Mouse (Mus musculus) midbrain, embryonic 13.5 days (tissue): Measurements from ENCODE around the gene Tet1. TPM values are rescaled to one million over a fixed set of nuclear protein-coding genes. Genes with fewer than 3 reads are reported as not detected.

Experiments used
- ATAC-seq: fragments of 200-750 bp; cut with Nextera tagmentation; 2 replicates; pipeline ENCODE4 v1.8.0; 2017; ENCODE audit warnings: mild to moderate bottlenecking, moderate TSS enrichment, moderate library complexity
- H3K27ac ChIP-seq: fragments of 300-500 bp; sonication (generic); 2 replicates; pipeline ENCODE4 v1.5.1; 2015; ENCODE audit warnings: inconsistent platforms, mild to moderate bottlenecking, moderate library complexity
- H3K27me3 ChIP-seq: fragments of 300-500 bp; sonication (generic); 2 replicates; pipeline ENCODE4 v1.6.1; 2015; ENCODE audit warnings: mild to moderate bottlenecking, inconsistent platforms
- H3K36me3 ChIP-seq: fragments of 300-500 bp; sonication (generic); 2 replicates; pipeline ENCODE4 v1.6.1; 2015; ENCODE audit warnings: mild to moderate bottlenecking, inconsistent platforms
- H3K4me1 ChIP-seq: fragments of 300-500 bp; sonication (generic); replicated peaks from 2 replicates; pipeline ENCODE4 v1.6.1; 2015; ENCODE audit warnings: inconsistent platforms
- H3K4me2 ChIP-seq: fragments of 300-500 bp; sonication (generic); replicated peaks from 2 replicates; pipeline ENCODE4 v1.6.1; 2015; ENCODE audit warnings: moderate library complexity, mild to moderate bottlenecking, inconsistent platforms
- H3K4me3 ChIP-seq: fragments of 300-500 bp; sonication (generic); replicated peaks from 2 replicates; pipeline ENCODE4 v1.5.1; 2015; ENCODE audit warnings: mild to moderate bottlenecking, inconsistent platforms
- H3K9ac ChIP-seq: fragments of 300-500 bp; sonication (generic); replicated peaks from 2 replicates; pipeline ENCODE4 v1.6.1; 2015; ENCODE audit warnings: mild to moderate bottlenecking, inconsistent platforms
- H3K9me3 ChIP-seq: fragments of 300-500 bp; sonication (generic); 2 replicates; pipeline ENCODE4 v1.6.1; 2016; ENCODE audit warnings: mild to moderate bottlenecking, inconsistent platforms
- WGBS: fragments of 180-500 bp; shearing (Covaris S2); methylation state at CpG from one replicate; pipeline ENCODE4 v1.1.7; 2015; 5-methylcytosine and 5-hydroxymethylcytosine counted together
- polyA plus RNA-seq: library from polyadenylated mRNA; unstranded; fragments of >200 nt; fragmentation: Nextera tagmentation; extraction: Ambion mirVana; gene quantifications from 2 replicates; pipeline ENCODE4 v1.2.1, GENCODE M21; 2015

Tet1 gene
- polyA plus RNA-seq, 1 experiment from 2014 or later: 37.2 TPM

DNA sequence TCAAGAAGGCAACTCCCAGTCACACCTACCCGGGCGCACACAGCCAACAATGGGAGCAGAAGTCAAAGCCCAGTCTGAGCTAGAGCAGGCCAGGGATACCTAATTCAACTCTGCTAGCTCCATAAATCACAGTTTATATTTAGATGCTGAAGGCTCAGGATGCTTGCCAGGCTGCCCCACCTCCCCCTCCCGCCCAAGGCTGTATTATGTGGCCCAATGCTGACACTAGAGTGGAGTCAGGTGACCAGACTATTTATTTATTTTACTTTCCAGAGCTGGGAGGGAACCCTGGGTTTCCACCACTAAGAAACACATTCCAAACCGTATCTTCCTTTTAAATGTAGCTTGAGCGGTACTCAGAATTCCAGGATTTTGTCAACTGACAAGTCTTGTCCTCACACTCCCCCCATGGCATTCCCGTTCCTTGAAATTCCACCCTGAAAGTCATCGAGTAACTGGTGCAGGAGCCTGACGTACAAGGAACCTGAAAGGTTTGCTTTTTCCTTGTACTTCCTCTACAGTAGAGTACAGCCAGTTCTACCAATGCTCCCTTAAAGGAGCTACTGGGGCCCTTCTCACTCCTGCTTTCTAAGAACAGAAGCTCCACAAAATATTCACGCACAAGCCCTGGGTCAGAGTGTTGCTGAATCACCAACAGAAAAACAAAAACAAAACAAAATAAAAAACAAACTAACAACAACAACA is 64.9 kb downstream of the Tet1 start:
- no peak for ATAC-seq
- Histone ChIP-seq H3K27ac (no peak overlapping the region), H3K4me3 (no peak overlapping the region), H3K4me1 (peaks cover 7% of the 10 kb centered on the region; the same call in 1 of the 2 replicates), H3K36me3 (peaks cover 18% of the 10 kb centered on the region), H3K27me3 (no peaks in the 10 kb centered on the region), H3K9me3 (no peaks in the 10 kb centered on the region), H3K4me2 (no peak overlapping the region), H3K9ac (no peak overlapping the region)
- 85% methylated on average over 9 of the region's 9 CpGs for WGBS

DNA sequence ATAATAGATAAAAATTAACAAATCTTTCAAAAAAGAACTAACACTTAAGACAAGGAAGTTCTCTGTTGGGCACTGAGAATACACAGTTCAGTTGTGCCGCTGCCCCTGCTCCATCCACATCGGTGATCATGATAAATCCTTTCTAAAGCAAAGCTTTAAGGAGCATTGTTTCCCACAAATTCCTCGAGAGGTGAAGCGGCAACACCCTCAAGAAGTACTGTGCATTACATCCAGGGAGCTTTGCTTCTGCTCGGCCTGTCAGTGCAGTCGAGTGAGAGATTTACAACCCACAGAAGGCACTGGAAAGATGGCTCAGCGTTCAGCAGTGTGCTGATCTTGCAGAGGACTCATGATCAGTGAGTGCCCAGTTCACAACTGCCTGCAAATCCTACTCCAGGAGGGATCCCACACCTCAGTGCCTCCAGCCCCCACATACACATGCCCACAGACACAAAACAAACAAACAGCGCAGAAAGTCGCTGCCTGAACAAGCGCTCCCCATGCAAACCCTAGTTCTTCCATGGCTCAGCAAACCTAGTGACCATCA is 66.8 kb downstream of the Tet1 start:
- Histone ChIP-seq H3K9ac (no peak overlapping the region), H3K27ac (no peak overlapping the region), H3K4me2 (no peak overlapping the region), H3K4me3 (no peak overlapping the region), H3K27me3 (no peaks in the 10 kb centered on the region), H3K9me3 (no peaks in the 10 kb centered on the region), H3K4me1 (peaks cover 7% of the 10 kb centered on the region; the same call in 1 of the 2 replicates), H3K36me3 (peaks cover 36% of the 10 kb centered on the region)
- no peak for ATAC-seq
- WGBS: 70% methylated on average over 10 of the region's 10 CpGs

DNA sequence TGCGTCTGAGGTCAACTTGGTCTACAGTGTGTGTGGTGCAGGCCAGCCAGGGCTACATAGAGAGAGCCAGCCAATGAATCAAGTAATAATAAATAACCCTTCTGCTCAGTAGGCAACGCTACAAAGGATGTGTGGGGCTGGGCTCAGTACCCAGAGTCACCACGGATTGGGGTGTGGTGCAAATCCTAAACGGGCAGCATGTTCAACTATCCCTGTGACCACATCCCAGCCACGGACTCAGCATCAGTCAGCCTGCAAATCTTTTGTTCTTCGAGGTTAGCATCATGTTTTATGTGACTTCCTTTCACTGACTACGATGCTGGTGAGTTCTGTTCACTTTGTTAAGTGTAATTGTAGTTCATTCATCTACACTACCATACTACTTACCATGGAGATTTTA is 68.1 kb downstream of the Tet1 start:
- ATAC-seq: no peak
- no peak overlapping the region for H3K27ac ChIP-seq
- H3K9ac ChIP-seq: no peak overlapping the region
- H3K27me3 ChIP-seq: no peaks in the 10 kb centered on the region
- H3K4me3 ChIP-seq: no peak overlapping the region
- 95% methylated on average over 7 of the region's 7 CpGs for WGBS
- H3K4me2 ChIP-seq: no peak overlapping the region
- peaks cover 7% of the 10 kb centered on the region; the same call in 1 of the 2 replicates for H3K4me1 ChIP-seq
- no peaks in the 10 kb centered on the region for H3K9me3 ChIP-seq
- peaks cover 39% of the 10 kb centered on the region for H3K36me3 ChIP-seq

DNA sequence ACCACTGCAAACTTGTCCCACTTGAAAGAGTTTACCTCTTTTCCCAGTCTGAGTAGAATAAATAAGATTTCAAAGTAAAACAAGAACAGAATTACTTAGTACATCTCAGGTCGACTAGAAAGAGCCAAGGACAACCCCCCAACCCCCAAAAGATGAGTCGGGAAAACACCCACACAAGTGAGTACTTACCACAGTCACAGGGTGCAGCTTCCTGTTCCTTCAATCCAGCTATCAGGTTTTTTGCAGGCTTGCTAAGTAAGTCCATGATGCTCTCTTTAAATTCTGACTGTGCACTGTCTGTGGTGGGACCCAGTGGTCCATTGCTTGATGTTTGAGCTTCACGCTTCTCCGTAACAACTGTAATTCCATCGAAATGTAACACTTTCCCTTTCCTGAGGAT is 70.8 kb downstream of the Tet1 start:
- no peak for ATAC-seq
- no peaks in the 10 kb centered on the region for H3K27me3 ChIP-seq
- peaks cover 48% of the 10 kb centered on the region for H3K36me3 ChIP-seq
- H3K9ac ChIP-seq: no peak overlapping the region
- H3K4me3 ChIP-seq: no peak overlapping the region
- no peaks in the 10 kb centered on the region for H3K4me1 ChIP-seq
- no peak overlapping the region for H3K4me2 ChIP-seq
- H3K9me3 ChIP-seq: no peaks in the 10 kb centered on the region
- H3K27ac ChIP-seq: no peak overlapping the region
- WGBS: 91% methylated on average over 5 of the region's 5 CpGs

DNA sequence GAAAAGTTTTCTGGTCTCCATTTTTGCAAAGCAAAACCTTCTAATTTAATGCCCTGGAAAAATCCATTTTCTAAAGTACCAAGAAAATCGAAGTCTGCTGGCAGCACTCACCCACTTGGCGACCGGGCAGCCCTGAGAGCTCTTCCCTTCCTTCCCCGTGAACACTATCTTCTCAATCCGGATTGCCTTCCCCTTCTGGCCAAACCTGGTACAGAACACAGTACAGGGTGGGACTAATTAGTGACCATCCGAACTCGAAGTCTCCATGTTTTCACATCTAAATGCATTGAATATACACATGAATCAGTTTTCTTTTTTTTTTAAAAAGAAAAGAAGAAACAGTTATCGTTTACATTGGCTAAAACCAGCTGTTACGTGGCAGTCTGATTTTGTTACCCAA is 76.0 kb downstream of the Tet1 start:
- H3K36me3 ChIP-seq: peaks cover 48% of the 10 kb centered on the region
- no peaks in the 10 kb centered on the region for H3K27me3 ChIP-seq
- H3K4me2 ChIP-seq: no peak overlapping the region

DNA sequence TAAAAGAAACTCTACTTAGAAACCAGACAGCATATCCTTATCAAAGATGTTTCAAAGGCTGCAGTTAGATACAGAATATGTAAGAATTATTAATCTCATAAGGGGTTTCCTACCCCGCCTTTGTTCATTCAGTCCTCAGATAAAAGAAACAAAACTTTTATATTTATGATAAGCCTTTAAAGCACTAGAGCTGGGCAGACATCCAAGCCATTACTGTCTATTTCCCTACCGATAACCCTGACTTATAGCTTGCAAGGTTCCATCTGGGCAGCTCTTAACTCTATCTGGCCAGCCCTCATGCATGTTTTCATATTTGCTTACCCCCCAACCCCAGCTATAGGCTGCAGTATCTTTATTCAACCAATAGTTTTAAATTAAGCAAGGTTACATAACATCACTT is 77.2 kb downstream of the Tet1 start:
- H3K4me2 ChIP-seq: no peak overlapping the region
- H3K4me3 ChIP-seq: no peak overlapping the region
- peaks cover 45% of the 10 kb centered on the region for H3K36me3 ChIP-seq
- 94% methylated on average over 2 of the region's 2 CpGs for WGBS
- no peak overlapping the region for H3K27ac ChIP-seq
- H3K9ac ChIP-seq: no peak overlapping the region
- no peak for ATAC-seq
- H3K4me1 ChIP-seq: no peaks in the 10 kb centered on the region
- H3K27me3 ChIP-seq: no peaks in the 10 kb centered on the region
- no peaks in the 10 kb centered on the region for H3K9me3 ChIP-seq

More for the DNA sequence above, 76.0 kb downstream of the Tet1 start:
- Histone ChIP-seq H3K9ac (no peak overlapping the region), H3K4me3 (no peak overlapping the region), H3K27ac (no peak overlapping the region), H3K9me3 (no peaks in the 10 kb centered on the region), H3K4me1 (no peaks in the 10 kb centered on the region)
- no peak for ATAC-seq
- 88% methylated on average over 9 of the region's 9 CpGs for whole genome bisulfite sequencing

DNA sequence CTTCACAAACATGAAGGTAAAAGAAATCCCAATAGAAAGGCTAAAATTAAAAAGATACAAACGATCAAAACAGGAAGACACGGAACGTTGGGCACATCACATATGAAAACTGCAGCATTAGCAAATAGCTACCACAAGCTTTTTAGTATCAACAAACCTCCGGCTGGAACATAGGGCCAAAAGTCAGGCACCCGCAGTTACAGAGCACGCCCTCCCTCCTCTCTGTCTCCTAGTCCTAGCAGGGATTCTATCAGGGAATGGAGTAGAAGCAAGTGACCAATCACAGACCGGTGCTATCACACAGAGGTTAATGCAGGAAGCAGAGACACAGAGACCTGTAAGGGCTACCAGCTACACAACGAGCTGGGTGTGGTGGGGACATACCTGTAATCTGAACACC is 84.3 kb downstream of the Tet1 start:
- 95% methylated on average over 8 of the region's 8 CpGs for WGBS
- H3K4me2 ChIP-seq: no peak overlapping the region
- H3K4me1 ChIP-seq: no peaks in the 10 kb centered on the region
- no peak overlapping the region for H3K27ac ChIP-seq
- H3K27me3 ChIP-seq: no peaks in the 10 kb centered on the region
- ATAC-seq: no peak
- no peak overlapping the region for H3K9ac ChIP-seq
- no peak overlapping the region for H3K4me3 ChIP-seq
- no peaks in the 10 kb centered on the region for H3K9me3 ChIP-seq
- peaks cover 32% of the 10 kb centered on the region for H3K36me3 ChIP-seq

DNA sequence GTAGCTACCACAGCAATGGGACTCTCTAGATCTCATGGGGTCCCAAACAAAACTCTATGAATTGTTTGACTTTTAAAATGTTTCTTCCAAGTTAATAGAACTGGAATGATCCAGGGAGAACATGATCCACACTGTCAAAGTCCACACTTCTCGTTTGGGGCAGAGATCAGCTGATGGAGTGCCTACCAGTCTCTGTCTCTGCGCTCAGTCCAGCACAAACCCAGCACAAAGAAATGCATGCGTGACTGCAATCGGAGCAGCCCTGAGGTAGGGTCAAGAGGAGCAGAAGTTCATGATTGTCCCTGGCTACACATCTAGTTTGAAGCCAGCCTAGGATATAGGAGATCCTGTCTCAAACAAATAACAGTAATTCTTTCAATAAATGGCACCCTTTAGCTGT is 85.4 kb downstream of the Tet1 start:
- H3K9me3 ChIP-seq: no peaks in the 10 kb centered on the region
- H3K27ac ChIP-seq: no peak overlapping the region
- H3K27me3 ChIP-seq: no peaks in the 10 kb centered on the region
- H3K9ac ChIP-seq: no peak overlapping the region
- WGBS: 88% methylated on average over 4 of the region's 4 CpGs
- no peak overlapping the region for H3K4me3 ChIP-seq
- peaks cover 39% of the 10 kb centered on the region for H3K36me3 ChIP-seq
- no peak overlapping the region for H3K4me2 ChIP-seq
- H3K4me1 ChIP-seq: no peaks in the 10 kb centered on the region
- ATAC-seq: no peak

DNA sequence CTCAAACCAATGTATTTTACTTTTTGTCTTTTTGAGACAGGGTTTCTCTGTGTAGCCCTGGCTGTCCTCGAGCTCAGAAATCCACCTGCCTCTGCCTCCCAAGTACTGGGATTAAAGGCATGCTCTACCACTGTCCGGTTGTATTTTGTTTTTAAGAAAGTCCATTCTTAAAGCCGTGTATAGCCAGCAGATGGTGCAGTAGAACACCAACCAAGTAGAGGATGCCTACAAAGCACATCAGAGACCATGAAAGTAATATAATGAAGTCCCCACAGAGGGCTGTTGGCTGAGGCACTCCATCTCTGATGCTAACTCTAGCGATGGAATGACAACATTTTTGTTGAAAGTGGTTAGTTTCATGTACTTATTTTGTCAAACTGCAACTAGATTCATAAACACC is 98.8 kb downstream of the Tet1 start:
- ATAC-seq: no peak
- Histone ChIP-seq H3K9me3 (no peaks in the 10 kb centered on the region), H3K9ac (no peak overlapping the region), H3K4me2 (no peak overlapping the region), H3K27ac (no peak overlapping the region), H3K4me1 (no peaks in the 10 kb centered on the region), H3K27me3 (no peaks in the 10 kb centered on the region), H3K4me3 (no peak overlapping the region), H3K36me3 (peaks cover 45% of the 10 kb centered on the region)
- WGBS: 82% methylated on average over 4 of the region's 4 CpGs

DNA sequence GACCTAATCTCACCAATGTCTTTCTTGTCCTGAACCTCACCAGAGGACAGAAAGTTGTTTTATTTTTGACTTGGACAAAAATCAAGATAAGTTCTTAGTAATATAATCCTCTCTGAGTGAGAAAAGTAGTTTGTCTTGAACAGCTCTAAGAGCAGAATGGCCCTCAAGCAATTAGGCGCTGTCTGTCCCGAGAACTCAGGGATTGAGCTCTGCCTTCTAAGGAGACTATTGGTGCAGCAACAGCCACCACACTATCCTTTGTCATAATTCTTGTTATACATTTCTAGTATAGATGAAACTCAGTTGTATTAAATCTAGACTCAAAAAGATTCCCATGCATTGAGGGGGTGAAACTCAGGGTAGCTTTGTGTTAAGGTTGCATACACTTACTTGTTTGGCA is 100.0 kb downstream of the Tet1 start:
- ATAC-seq: no peak
- Histone ChIP-seq H3K36me3 (peaks cover 32% of the 10 kb centered on the region), H3K9ac (no peak overlapping the region), H3K9me3 (no peaks in the 10 kb centered on the region), H3K4me1 (no peaks in the 10 kb centered on the region), H3K4me2 (no peak overlapping the region), H3K27me3 (no peaks in the 10 kb centered on the region), H3K27ac (no peak overlapping the region), H3K4me3 (no peak overlapping the region)
- 95% methylated on average over 2 of the region's 2 CpGs for WGBS

DNA sequence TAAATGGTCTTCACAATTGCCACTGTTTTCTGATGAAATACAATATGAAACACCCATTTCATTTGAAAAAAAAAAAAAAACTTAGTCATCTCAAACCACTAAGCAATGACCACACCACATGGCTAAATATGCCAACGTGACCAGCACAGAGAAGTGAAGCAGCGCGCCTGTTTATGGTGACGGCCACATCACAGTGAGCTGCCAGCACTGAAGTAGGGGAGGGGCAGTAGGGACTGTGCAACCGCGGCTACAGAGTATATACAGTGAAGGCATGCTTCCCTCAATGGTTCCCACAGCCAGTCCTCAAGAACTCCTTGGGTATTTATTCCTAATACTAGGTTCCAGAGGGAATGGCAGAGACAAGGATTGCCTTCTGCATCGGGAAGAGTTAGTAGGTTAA is 100.5 kb downstream of the Tet1 start:
- Histone ChIP-seq H3K4me3 (no peak overlapping the region), H3K9me3 (no peaks in the 10 kb centered on the region), H3K27me3 (no peaks in the 10 kb centered on the region), H3K36me3 (peaks cover 28% of the 10 kb centered on the region), H3K9ac (no peak overlapping the region), H3K27ac (no peak overlapping the region), H3K4me2 (no peak overlapping the region), H3K4me1 (no peaks in the 10 kb centered on the region)
- WGBS: 95% methylated on average over 7 of the region's 7 CpGs
- no peak for ATAC-seq

DNA sequence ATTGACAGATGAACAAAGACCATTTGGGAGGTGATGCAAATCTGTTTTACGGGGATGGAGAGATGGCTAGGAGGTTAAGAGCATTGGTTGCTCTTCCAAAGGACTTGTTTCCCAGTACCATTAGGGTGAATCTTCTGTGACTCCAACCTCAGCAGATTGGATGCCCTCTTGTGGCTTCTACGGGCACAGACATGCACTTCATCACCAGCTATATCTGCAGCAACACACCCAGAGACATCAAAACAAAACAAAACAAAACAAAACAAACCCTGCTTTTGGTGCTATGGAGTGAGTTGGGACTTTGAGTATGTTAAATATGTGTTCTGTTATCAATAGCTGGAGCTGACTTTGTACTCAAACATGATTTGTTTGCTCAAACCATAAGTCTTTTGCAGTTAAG is 104.7 kb downstream of the Tet1 start:
- no peaks in the 10 kb centered on the region for H3K27me3 ChIP-seq
- no peaks in the 10 kb centered on the region for H3K4me1 ChIP-seq
- H3K4me3 ChIP-seq: no peak overlapping the region
- no peak for ATAC-seq
- no peaks in the 10 kb centered on the region for H3K9me3 ChIP-seq
- H3K4me2 ChIP-seq: no peak overlapping the region
- no peak overlapping the region for H3K27ac ChIP-seq
- H3K9ac ChIP-seq: no peak overlapping the region
- 0 out of 2 replicates have a peak, but pooled peaks cover 2% of the 10 kb centered on the region for H3K36me3 ChIP-seq
- WGBS: 66% methylated on average over 2 of the region's 2 CpGs

DNA sequence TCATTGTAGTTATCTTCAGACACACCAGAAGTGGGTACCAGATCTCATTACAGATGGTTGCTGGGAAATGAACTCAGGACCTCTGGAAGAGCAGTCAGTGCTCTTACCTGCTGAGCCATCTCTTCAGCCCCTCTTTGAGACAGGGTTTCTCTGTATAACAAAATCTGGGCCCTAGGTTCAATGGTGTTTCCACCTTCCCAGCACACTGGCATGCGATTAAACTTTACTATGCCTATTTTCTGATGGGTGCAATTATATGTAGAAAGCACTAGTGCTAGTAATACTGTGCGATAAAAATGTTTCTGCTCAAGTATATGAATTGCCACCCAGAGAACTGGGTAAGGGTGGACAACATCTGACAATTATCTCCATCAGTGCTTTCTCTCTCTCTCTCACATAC is 105.5 kb downstream of the Tet1 start:
- no peak overlapping the region for H3K27ac ChIP-seq
- 99% methylated on average over 2 of the region's 2 CpGs for WGBS
- no peaks in the 10 kb centered on the region for H3K4me1 ChIP-seq
- no peaks in the 10 kb centered on the region for H3K27me3 ChIP-seq
- 0 out of 2 replicates have a peak, but pooled peaks cover 2% of the 10 kb centered on the region for H3K36me3 ChIP-seq
- no peak for ATAC-seq
- no peak overlapping the region for H3K9ac ChIP-seq
- no peaks in the 10 kb centered on the region for H3K9me3 ChIP-seq
- no peak overlapping the region for H3K4me2 ChIP-seq
- H3K4me3 ChIP-seq: no peak overlapping the region
